Mouse (Mus musculus) fat pad, adult 2 months (tissue): ENCODE measurements at regions not wholly inside any gene's neighbourhood (a gene's known extent, or its start where the extent isn't known, plus 50 kb on each side); places are given as distances from the start of the nearest gene placed in this dataset.
"Not testable (repeated sequence)": the region's sequence is repeated elsewhere in the genome, so short reads cannot be mapped to it uniquely, and the experiment has no call there.

ENCODE experiments used
- DNase-seq: peaks from one replicate; pipeline ENCODE4 v3.0.0-alpha.2; 2011; ENCODE audit warnings: low read depth, low spot score; ENCODE audit errors: extremely low read depth

DNA sequence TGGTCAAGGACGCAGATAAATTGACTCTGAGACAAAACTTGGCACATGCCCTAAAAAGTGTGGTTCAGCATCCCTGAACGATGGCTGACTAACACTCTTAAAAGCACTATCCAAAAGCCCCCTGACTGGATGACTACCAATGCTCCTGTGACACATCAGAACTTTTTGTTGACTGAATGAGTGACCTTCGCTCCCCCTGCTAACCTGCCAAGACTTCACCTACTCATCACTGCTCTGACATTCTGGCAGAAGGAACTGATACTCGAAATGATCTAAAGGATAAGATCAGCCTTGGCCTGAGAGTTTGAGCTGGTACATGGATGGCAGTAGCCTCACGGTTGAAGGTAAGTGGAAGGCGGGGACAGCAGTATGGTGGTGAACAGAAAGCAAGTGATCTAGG, 62.4 kb upstream of the Tgm3 start:
- not testable (repeated sequence) for DNase-seq

DNA sequence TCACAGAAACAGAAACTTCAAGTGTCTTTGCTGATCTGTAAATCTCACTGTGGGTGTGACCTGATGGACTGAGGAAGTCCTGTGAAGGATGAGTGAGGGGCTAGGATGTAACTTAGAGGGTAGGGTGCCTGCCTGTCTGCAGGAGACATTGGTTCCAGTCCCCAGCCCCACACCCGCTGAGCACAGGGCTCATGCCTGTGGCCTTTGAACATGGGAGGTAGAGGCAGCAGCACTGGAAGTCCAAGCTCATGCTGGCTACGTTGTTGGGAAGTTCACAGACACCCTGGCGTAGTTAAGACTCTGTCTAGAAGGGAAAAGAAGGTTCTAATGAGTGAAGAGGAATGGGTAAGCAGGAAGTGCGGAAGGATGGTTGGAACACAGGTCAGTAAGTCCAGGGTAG, 59.7 kb upstream of the Tgm3 start:
- no peak for DNase-seq

DNA sequence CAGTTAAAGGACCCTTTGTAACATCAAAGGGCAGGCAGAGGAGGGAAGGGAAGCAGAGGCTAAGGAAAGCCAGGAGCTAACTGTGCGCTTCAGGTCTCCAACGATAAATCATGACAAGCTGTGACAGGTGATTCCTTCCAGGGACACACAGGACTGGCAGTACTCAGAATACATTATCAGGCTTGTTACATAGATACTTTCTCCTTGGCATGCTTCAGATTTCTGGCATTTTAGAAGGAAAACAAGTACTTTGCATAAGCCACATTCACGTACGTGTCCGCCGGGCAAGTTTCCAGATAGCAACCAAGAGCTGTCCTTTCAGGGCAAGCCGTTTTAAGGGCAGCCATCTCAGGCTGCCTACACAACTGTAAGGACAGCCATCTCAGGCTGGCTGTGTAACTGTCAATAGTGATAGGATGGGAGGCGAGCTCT, 56.9 kb upstream of the Tgm3 start:
- peak; percentile 62 for DNase-seq

DNA sequence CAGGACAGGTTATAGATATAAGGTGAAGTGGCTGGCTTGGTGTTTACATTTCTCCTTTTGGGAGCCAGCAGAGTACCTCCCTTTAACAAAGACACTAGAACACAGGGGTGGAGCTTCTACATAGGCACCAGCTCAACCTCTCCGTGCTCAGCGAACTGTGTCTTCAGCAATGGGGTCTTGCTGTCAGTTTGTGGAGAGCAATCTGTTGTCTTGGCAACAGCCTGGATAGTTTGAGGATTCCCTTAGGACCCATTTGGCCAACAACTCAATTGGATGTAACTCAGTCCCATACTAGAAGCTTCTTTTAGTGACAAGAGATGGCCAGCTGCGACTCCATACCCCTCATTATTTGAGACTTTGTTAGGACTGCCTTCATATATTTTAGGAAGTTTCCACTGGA, 54.0 kb upstream of the Tgm3 start:
- no peak for DNase-seq

DNA sequence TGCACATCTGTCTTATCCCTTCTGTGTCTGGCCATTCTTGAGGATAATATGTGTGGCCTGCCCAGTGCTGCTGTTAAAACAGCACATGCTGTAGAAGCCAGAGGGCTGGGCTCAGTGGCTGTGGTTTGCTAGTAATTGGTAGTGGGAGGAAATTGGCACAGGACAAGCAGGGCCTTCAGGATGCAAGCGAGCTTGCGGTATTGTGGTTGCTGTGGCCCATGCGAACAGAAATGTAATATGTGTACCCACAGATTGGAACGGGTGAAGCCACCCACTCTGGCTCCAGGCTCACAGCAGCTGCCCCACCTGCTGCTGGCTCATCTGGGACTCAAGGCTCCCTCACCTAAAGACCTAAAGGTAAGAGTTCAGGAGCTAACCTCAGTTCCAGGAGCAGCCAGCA, 51.8 kb upstream of the Tgm3 start:
- DNase-seq: peak; percentile 90

DNA sequence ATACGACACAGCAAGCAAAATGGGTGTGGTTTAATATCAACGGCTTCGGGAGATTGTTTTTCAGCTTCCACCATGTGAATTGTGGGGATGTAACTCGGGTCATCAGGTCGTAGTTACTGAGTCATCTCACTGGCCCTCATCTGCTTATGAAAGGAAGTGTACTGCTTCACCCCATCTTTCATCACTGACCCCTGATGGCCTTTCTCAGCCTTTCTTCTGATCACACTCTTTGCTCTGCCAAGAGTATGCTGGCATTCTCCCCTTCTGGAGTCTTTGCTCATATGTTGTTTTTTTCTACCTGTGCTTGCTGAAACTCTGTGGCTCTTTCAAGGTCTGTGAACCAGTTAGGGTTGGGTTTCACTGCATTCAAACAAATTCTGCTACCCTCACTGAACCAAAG, 50.6 kb upstream of the Tgm3 start:
- no peak for DNase-seq
